Mouse (Mus musculus) layer of hippocampus, adult 18-20 months (tissue): ENCODE measurements around the gene Cope. TPM values are rescaled to one million over a fixed set of nuclear protein-coding genes. Genes with fewer than 3 reads are reported as not detected.

Source experiments
- DNase-seq, 2 experiments: peaks; one replicate each; pipeline ENCODE4 v3.0.0; 2022; ENCODE audit warnings: low spot score in 2 of 2
- long read RNA-seq: library from polyadenylated mRNA; stranded (forward); transcript quantifications from one replicate; pipeline ENCODE4 v2.0.0, GENCODE M21; 2021
- total RNA-seq, 2 experiments: library from RNA; stranded (reverse); gene quantifications; 2 replicates each; pipeline ENCODE4 v1.2.3; 2021

The Cope gene
- 100 to 1,000 TPM; 125 to 149 TPM for total RNA-seq
- long read RNA-seq, transcript Cope-201 (10 exons, 1,300 nt) = major isoform, 135 of 174 reads
- long read RNA-seq, transcript Cope-204 (8 exons, 2,753 nt) = minor isoform, 9 of 174 reads
- long read RNA-seq, partial matches to known transcripts = 8 of 174 reads
- long read RNA-seq, other reads (novel, unspliced or antisense) = 22 of 174 reads

- peak; percentile 91 to 98 for DNase-seq
Measured at GRCm38 (mm10) chr8:70302358-70302890, at the start of gene Cope, which contains the start of gene Ddx49. Gene Cope (plus strand): TSS chr8:70302518. Gene Ddx49 (minus strand): TSS chr8:70302489.

DNA sequence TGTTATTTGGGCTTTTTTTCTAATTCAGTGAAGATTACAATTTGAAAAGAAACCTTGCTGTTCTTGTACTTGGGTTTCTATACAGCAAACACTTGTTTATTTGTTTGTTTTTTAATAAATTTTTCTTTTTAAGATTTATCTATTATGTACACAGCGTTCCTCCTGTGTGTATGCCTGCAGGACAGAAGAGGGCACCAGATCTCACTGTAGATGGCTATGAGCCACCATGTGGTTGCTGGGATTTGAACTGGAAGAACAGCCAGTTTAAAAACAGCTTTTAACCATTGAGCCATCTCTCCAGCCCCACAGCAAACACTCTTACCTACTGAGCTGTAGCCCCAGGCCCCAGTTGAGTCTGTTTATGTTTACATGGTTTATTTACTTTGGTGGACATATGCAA is 47.7 kb upstream of the Cope start:
- DNase-seq = no peak

DNA sequence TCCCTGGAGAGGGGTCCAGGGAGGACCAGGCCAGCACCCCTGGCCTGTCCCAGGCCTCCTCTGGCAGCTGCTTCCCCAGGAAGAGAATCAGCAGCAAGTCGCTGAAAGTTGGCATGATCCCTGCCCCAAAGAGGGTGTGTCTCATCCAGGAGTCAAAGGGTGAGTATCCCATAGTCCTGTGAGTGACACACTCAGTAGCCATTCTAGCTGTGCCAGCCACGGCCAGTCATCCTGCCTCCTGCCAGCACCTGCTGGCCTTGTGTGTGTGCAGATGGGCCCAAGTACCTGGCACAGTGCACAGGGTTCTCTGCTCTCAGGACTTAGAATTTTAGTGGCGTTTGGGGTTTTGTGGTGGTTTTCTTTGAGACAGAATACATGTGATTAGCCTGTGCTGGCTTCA is 44.9 kb upstream of the Cope start:
- no peak for DNase-seq

GRCm38 (mm10) chr8:70258600-70258999 is 43.7 kb upstream of the Cope start:
- no peak for DNase-seq

DNA sequence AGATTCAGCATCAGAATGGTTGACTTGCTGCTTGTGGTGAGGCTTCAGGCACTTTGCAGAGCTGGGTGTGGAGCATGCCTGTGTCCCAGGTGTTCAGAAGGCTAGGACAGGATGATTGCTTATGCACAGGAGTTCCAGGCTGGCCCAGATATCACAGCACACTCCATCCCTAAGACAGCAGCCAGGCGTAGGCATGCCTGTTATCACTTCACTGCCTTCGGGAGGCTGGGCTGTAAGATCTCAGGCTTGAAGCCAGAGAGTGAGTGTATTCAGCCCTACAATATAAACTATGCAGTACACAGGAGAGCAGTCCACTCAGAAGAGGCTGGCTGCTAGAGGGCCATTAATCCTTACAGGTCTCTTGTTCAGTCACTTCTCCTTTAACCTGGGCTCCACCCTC is 43.3 kb upstream of the Cope start:
- DNase-seq = no peak

DNA sequence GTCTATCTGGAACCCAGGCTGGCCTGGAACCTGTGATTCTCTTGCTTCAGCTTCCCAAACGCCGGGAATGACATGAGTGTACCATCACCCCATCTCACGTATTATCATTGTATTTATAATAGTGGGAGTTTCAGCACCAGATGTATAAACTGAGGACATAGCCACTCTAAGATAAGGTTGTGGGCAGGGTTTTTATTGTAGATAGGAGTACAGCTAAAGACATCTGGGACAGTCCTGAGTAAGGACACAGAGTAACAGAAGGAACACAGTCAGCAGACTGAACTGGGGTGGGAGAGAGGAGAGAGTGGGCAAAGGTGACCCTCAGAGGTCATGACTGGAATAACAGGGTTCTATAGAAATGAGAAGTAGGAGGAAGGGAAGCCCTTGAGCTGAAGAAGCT is 34.6 kb upstream of the Cope start:
- no peak for DNase-seq

GRCm38 (mm10) chr8:70268311-70268710 is 34.0 kb upstream of the Cope start:
- DNase-seq = no peak

DNA sequence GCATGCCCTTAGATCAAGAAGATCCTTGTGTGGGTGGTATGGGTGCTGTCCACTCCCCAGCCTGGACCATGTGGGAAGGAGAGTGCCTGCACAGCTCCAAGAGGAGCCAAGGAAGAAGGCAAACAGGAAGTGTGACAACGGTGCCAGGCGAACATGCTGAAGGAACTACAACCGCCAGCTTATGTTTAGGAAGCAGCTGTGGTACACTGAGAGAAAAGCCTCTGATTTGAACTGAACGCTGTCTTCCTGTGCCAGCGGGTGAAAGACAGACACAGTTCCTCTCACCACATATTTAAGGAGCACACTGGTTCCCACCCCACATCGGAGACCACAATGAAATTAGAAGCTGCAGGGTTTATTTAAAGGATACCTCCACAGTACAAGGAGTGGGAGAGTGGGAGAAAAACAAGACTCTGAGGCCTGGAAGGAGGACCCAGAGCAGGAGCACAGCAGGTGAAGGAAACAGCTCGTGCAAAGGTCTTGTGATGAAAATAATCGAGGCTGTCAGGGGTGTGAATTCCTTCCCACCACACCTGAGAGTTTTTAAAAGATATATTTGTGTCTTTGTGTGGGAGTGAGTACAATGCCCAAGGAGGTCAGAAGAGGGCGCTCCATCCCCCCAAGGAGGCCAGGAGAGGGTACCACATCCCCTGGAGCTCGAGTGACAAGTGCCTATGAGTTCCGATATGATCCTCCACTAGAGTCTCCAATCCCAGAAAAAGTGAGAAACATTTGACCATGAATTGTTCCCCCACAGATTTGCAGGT is 33.3 kb upstream of the Cope start:
- DNase-seq = peak in 1 of 2 experiments; percentile 44

DNA sequence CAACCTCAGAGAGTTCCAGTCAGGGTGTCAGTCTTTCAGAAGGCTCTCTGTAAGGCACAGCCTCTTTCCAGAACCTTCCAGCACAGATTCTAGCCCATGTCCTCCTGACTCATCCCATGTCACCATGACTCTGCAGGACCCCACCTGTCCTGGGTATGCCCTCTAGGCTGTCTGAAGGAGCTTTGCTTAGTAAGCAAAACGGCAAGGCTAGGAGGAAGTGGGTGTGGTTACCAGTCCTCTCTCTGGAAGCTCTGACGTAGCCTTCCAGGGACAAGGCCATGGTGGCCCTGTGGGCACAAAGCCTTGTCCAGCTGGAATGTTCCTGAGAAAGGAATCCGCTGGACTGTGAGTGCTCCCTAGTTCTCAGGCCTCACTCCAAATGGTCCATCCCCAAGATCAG is 29.4 kb upstream of the Cope start:
- no peak for DNase-seq

DNA sequence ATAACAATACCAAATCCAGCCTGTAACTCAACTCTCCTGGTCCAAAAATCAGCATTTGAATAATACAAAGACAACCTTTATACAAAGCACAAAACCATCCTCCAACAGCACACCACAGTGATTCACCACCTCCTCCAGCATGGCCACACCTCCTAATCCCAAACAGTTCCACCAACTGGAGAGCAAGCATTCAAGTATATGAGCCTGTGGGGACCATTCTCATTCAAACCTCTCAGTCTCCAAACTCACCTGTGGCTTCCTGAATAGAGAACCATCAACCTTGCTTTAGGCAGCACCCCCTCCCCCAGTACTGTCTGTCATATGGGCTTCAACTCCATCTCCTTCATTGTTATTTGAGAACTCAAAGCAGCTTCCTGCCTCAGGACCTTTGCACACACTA is 28.0 kb upstream of the Cope start:
- no peak for DNase-seq

DNA sequence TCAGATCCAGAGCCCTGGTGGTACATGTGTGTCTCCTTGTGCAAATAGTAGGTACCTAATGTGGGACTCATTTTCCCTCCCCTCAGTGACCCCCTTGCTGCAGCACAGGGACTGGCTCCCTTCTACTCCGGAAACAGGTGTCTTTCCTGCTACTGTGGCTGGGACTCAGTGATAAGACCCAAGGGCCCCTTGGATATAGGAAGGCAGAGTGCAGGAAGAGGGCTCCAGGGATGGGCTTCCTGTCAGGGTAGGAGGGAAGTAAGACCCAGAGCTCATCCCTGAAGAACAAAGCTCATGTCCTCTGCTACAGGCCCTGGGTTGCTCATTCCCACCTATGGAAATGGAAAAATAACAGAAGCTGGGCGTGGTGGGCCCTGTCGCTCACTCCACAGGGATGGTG is 25.8 kb upstream of the Cope start:
- DNase-seq = no peak

DNA sequence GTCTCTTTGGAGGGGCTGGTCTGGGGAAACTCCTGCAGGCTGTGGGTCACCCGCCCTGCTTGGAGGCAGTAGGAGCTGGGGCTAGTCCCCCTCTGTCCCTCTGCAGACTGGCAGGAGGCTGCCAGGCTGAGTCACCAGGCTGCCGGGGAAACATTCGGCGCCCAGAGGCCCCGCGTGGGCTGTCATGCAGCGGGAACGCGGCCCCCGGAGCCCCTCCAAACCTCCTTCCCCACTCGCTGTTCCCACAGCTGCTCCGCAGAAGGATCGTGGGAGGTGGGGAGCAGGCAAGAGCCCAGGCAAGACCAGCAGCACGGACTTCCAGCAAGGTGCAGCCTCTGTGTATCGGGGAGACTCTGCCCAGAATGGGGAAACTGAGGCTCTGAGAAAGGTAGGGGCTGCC is 24.1 kb upstream of the Cope start:
- DNase-seq = peak; percentile 59 to 76

DNA sequence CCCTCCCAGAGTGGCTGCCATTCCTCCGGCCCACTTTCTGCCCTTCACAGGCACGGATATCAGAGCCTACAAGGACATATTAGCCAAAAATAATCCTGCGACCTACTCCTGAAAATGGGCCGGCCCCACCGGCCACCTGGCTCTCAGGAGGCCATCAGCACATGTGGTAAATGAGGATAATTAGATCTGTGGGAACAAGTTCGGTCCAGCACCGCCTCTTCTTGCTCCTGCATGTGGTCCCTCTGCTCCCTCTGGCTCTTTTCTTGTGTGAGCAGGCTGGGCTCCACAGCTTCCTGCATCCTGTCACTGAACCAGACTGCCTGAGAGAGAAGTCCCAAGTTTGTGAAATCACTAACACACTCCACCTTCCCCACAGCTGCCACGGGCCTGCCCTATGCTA is 23.1 kb upstream of the Cope start:
- no peak for DNase-seq

DNA sequence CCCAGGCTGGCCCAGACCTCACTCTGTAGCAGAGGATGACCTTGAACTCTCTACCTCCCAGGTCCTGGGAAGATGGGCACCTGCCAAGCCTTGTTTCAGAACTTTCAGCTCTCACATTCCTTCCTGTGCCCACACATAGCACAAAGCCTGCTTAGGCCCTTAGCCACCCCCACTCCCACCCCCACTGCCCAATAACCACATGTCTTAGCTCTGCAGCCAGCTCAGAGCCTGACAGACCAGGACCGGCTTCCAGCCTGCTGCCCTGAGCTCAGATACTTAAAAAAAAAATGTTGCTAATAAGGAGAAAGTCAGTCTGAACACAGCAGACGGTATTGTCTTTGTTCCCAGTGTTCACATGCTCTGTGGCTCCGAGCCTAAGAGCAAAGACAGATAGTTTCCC is 21.3 kb upstream of the Cope start:
- DNase-seq = peak in 1 of 2 experiments; percentile 60

DNA sequence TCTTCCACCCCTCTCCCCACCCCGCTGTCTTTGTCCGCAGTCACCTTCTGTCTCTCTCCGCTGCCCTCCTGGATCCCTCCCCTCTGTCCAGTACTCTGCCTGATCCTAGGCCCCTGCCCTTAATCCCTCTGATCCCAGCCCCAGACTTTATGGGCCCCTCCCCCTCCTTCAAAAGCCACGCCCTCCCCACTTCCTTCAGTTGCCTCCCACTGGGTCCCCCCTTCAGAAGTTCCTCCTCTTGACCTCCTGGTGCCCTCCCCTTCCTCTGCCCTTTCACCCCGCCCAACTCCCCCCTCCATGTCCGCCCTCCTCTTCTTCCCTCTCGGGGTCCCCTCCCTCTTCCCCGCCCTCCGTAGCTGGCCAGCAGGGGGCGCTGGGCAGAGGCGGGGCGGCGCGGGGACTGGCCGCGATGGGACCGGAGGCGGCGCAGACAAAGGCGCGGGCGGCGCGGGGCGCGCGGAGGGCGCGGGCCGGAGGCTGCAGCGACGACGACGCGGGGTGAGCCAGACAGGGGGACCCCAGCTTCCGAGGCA is 19.6 kb upstream of the Cope start, which contains the start of gene Homer3:
Gene Homer3 (plus strand): TSS at position 225 of the 533 bp plus-strand sequence.
- peak; percentile 67 to 82 for DNase-seq

DNA sequence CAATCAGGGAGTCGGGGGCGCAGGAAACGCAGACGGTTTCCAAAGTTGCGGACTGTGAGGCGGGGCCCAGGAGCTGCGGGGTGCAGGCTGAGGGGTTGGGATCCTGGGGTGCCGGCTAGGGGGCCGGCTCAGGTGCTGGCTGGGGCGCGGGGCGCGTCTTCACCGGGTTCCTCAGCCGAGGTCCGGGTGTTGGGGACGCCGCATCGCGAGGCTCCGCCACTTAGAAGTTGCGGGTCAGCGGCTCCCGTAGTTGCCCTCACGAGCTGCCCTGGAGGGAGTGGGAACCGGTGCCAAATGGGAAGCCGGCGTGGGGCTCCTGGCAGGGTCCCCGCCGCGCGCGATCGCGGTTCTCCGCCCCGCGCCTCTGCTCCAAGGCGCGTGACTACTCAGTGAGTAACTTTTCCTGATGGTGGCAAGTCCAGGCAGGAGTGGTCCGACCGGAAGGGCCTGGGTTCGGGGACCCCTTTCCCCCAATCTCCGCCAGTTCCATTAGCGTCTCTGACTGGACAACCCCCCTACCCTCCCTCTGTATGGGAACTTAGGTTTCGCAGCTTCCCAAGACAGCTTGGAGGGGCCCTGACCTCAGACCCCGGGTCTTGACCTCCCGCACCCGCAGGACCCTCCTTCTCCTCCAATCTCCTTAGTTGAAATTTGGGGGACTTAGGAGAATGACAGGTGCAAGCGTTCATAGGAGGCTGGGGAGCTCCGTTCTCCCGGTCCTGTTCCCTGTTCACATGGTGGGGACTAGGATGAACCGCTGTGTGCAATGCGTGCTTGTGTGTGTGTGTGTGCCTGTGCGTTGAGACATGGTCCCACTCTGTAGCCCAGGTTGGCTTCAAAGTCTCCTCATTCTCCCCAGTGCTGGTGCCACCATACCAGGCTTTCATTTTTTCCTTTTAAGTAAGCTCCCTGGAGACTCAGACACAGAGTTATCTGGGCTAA is 18.9 kb upstream of the Cope start:
- no peak for DNase-seq

GRCm38 (mm10) chr8:70284421-70284820 is 17.9 kb upstream of the Cope start:
- no peak for DNase-seq

GRCm38 (mm10) chr8:70285304-70285703 is 17.0 kb upstream of the Cope start:
- no peak for DNase-seq

DNA sequence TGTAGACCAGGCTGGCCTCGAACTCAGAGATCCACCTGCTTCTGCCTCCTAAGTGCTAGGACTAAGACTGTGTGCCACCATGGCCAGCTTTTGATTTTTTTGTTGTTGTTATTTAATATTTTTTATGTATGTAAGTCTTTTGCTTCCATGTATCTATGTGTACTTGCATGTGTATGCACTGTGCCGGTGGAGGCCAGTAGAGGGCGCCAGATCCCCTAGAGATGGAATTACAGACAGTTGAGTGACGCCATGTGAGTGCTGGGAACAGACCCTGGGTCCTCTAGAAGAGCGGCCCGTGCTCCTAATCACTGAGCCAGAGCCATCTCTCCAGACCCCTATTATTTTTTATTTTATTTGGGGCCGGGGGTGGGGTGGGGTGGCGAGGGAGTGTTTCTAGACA is 15.6 kb upstream of the Cope start:
- DNase-seq = no peak

DNA sequence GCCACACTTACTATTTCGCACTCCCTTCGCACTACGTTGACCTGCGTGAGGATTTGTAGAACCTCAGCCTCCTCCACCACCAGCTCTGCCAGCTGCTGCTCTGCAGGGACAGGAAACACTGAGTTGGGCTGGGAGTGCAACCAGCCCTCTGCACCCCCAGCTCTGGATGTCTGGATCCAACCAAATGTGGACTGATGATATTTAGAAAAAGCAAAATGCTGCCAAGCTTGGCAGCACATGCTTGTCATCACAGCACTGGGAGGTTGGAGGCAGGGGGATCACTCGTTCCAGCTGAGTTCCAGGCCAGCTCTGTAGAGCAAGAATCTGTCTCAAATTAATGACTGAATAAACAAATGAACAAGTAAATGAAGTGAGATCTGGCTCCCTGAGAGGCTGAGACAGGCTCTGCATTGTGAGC is 8.3 kb upstream of the Cope start:
- DNase-seq = peak; percentile 56 to 74

- no peak for DNase-seq
Measured at GRCm38 (mm10) chr8:70300881-70301280, 1.4 kb upstream of the Cope start.
